ENCODE assay signal across 9 mouse cellular contexts in the genomic region with DNA sequence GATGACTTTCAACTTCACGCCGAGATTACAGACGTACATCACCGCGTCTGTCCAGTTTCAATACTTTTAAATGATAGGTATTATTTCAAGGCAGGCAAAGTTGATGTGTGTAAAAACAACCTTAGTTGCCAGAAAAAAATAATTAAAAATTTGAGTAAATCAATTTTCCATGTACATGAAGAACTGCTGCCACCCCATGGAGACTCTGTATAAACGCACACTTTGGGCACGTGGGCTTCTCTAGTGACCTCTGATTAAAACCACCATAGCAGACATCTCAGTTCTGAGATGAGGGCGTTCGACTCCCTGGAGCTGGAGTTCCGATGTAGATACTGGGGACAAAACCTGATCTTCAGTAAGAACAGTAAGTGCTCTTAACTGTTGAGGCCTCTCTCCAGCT. TPM values are rescaled to one million over a fixed set of nuclear protein-coding genes. Genes with fewer than 3 reads are reported as not detected.
A peak's percentile ranks its signal among the peaks of the same experiment; 100 is the strongest.
DNase-seq lines count a peak whose midpoint lies in the region; ATAC-seq and TF ChIP-seq lines count a peak whose summit lies in the region.
"Had no signal": no experiment of that assay in that cellular context is flagged by ENCODE, and none has a peak within 500 bp of the region (broad histone marks: within the 10 kb centered on the region; RNA-seq: fewer than 3 reads in every experiment).

No protein-coding gene starts in this region.

- H3K36me3 ChIP-seq in heart, adult 2 months (ENCODE audit: control insufficient read depth, insufficient read depth, low read length) = no peaks in the 10 kb centered on the region
- H3K36me3 ChIP-seq in heart, embryonic 10.5 days = no peaks in the 10 kb centered on the region
- no peaks in the 10 kb centered on the region for H3K36me3 ChIP-seq in midbrain, embryonic 14.5 days (ENCODE audit: control insufficient read depth, insufficient read depth, low read length)
- no peaks in the 10 kb centered on the region for H3K36me3 ChIP-seq in midbrain, embryonic 10.5 days
- H3K36me3 ChIP-seq: midbrain, embryonic 12.5 days had no signal

- H3K4me2 ChIP-seq in midbrain, embryonic 14.5 days (ENCODE audit: low read length) = no peak overlapping the region
- H3K4me2 ChIP-seq: midbrain, embryonic 12.5 days had no signal

- H3K9me3 ChIP-seq in heart, embryonic 10.5 days = no peaks in the 10 kb centered on the region
- no peaks in the 10 kb centered on the region for H3K9me3 ChIP-seq in midbrain, embryonic 14.5 days (ENCODE audit: control insufficient read depth, low read length)
- H3K9me3 ChIP-seq in midbrain, embryonic 10.5 days (replicated peaks) = no peaks in the 10 kb centered on the region
- H3K9me3 ChIP-seq: midbrain, embryonic 12.5 days had no signal

- TF ChIP-seq EP300 in heart, adult 2 months (IDR thresholded peaks at IDR 0.05; ENCODE audit: insufficient read depth, low read depth, low read length) = no peak

- H3K9ac ChIP-seq in heart, adult 2 months (ENCODE audit: low read depth, low read length) = no peak overlapping the region
- H3K9ac ChIP-seq in midbrain, embryonic 14.5 days (replicated peaks; ENCODE audit: low read length) = no peak overlapping the region
- H3K9ac ChIP-seq: midbrain, embryonic 12.5 days had no signal

- no peak overlapping the region for H3K4me3 ChIP-seq in heart, adult 2 months
- no peak overlapping the region for H3K4me3 ChIP-seq in heart, embryonic 10.5 days
- H3K4me3 ChIP-seq in midbrain, embryonic 14.5 days (replicated peaks; ENCODE audit: low read depth, low read length) = no peak overlapping the region
- no peak overlapping the region for H3K4me3 ChIP-seq in midbrain, embryonic 10.5 days
- H3K4me3 ChIP-seq: midbrain, embryonic 12.5 days had no signal

- intact Hi-C loops in heart, adult 2 months (cut with DNase I) = loop anchor here (2.0 to 5.0 kb wide), 3 partner anchors 34 to 161 kb away; no protein-coding TSS in a partner anchor

- no peak overlapping the region for H3K27ac ChIP-seq in heart, adult 2 months
- no peak overlapping the region for H3K27ac ChIP-seq in heart, embryonic 10.5 days
- H3K27ac ChIP-seq in midbrain, embryonic 14.5 days (replicated peaks; ENCODE audit: low read depth, low read length) = no peak overlapping the region
- no peak overlapping the region for H3K27ac ChIP-seq in midbrain, embryonic 10.5 days (replicated peaks)
- H3K27ac ChIP-seq: midbrain, embryonic 12.5 days had no signal

- WGBS in heart, adult 2 months = 52% methylated on average over 10 of the region's 10 CpGs
- WGBS in heart, embryonic 10.5 days = 70% methylated on average over 10 of the region's 10 CpGs
- WGBS in midbrain, embryonic 14.5 days = 68% methylated on average over 10 of the region's 10 CpGs
- 77% methylated on average over 10 of the region's 10 CpGs for WGBS in midbrain, embryonic 10.5 days

- DNase-seq in heart, adult 2 months = no peak
- no peak for DNase-seq in heart, embryonic 10.5 days (ENCODE audit: low spot score)
- DNase-seq in midbrain, embryonic 14.5 days = peak; percentile 74
- DNase-seq in midbrain, embryonic 10.5 days (ENCODE audit: low spot score) = no peak
- DNase-seq in brain, adult 2 months (ENCODE audit: low read depth, low spot score) = peak; percentile 63
- peak; percentile 57 for DNase-seq in retina, postnatal 1 day
- no peak for DNase-seq in cerebellum, adult 9-11 months
- DNase-seq in gastrocnemius, adult 18-20 months (ENCODE audit: low spot score) = no peak

- H3K79me2 ChIP-seq in heart, adult 2 months (replicated peaks; ENCODE audit: control insufficient read depth, insufficient read depth, low read length) = no peaks in the 10 kb centered on the region

- peak; percentile 81 for TF ChIP-seq CTCF in heart, adult 2 months (IDR thresholded peaks at IDR 0.05)

- H3K4me1 ChIP-seq in heart, adult 2 months (ENCODE audit: control insufficient read depth, insufficient read depth, low read length) = no peaks in the 10 kb centered on the region
- peaks cover 4% of the 10 kb centered on the region for H3K4me1 ChIP-seq in heart, embryonic 10.5 days
- no peaks in the 10 kb centered on the region for H3K4me1 ChIP-seq in midbrain, embryonic 14.5 days (ENCODE audit: control insufficient read depth, insufficient read depth, low read length)
- H3K4me1 ChIP-seq in midbrain, embryonic 10.5 days = peaks cover 3% of the 10 kb centered on the region; the same call in 1 of the 2 replicates
- H3K4me1 ChIP-seq: midbrain, embryonic 12.5 days had no signal

- no peaks in the 10 kb centered on the region for H3K27me3 ChIP-seq in heart, adult 2 months (ENCODE audit: control insufficient read depth, insufficient read depth, low read length)
- H3K27me3 ChIP-seq in heart, embryonic 10.5 days (ENCODE audit: insufficient read depth, poor library complexity, severe bottlenecking) = no peaks in the 10 kb centered on the region
- no peaks in the 10 kb centered on the region for H3K27me3 ChIP-seq in midbrain, embryonic 14.5 days (ENCODE audit: control insufficient read depth, insufficient read depth, low read length)
- H3K27me3 ChIP-seq in midbrain, embryonic 10.5 days (ENCODE audit: low read depth, poor library complexity, severe bottlenecking) = no peaks in the 10 kb centered on the region
- H3K27me3 ChIP-seq: midbrain, embryonic 12.5 days had no signal

- TF ChIP-seq POLR2A in heart, adult 2 months (IDR thresholded peaks at IDR 0.05; ENCODE audit: insufficient read depth, low read depth, low read length) = no peak

- ATAC-seq in midbrain, embryonic 14.5 days (ENCODE audit: low FRiP score, low TSS enrichment) = no peak

RNA-seq across cellular contexts. Expression of a gene that starts 26.8 kb away (rescaled TPM):
- total RNA-seq in heart, adult 2 months (2021) = 100 to 1,000 TPM; 187 to 210 TPM
- 67.8 and 87.4 TPM in 2 replicates for polyA plus RNA-seq in heart, adult 2 months (2012; rRNA removed)
- 130 and 141 TPM in 2 replicates for polyA plus RNA-seq in heart, embryonic 10.5 days (2016; fragmentation: Nextera tagmentation; extraction: Ambion mirVana)
- 121 and 150 TPM in 2 replicates for polyA plus RNA-seq in midbrain, embryonic 14.5 days (2014; fragmentation: Nextera tagmentation; extraction: Ambion mirVana)
- 172 and 200 TPM in 2 replicates for polyA plus RNA-seq in midbrain, embryonic 10.5 days (2016; fragmentation: Nextera tagmentation; extraction: Ambion mirVana)
- total RNA-seq in gastrocnemius, adult 18-20 months (2021) = 100 to 1,000 TPM; 102 to 112 TPM

Comparison
In these comparisons a context has a peak if more than half of its experiments do, and no peak if none do; other contexts are left out.
1. DNase-seq: peak in midbrain, embryonic 14.5 days (single experiment), brain, adult 2 months (single experiment) and retina, postnatal 1 day (single experiment); none in heart, adult 2 months (0 of 2), heart, embryonic 10.5 days (single experiment), midbrain, embryonic 10.5 days (single experiment), cerebellum, adult 9-11 months (single experiment) and gastrocnemius, adult 18-20 months (single experiment).